Mouse (Mus musculus) left cerebral cortex, adult 11 months (tissue): Measurements from ENCODE around the gene Tnnc2.

Experiments used
- DNase-seq: peaks from one replicate; pipeline ENCODE4 v3.0.0; 2022; ENCODE audit warnings: low spot score

Tnnc2 gene

DNA sequence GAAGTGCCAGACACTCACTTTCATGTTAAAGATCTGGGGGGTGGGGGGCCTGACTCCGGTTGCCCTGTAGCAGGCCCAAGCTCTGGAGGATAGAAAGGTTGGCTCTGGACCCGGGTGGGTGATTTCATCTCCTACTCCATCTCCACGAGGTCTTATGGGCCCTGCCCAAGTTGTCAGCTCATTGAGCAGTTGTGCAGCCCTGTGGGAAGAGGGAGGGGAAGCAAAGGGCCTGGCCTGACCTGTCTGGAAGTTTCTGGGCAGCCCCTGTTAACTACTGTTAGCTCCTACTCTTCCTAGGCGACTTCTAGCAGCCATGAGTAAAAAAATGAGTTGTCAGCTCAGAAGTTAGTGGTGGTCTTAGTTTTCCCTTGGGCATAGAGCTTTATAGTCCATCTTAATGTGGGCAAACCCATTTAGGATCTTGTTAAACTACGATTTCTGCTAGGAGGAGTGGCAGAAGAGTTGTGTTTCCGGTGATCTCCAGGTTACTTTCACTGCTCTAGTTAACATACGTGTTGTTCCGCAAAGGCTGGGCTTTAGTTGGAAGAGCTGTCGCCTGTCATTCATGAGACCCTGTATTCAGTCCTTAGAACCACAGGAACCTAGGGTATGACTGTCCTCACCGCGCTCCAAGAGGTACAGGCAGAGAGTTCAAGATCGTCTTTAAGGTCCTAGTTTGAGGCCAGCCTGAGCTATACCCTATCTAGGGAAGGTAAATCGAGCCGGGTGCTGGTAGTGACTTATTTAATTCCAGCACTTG lies 6.4 kb downstream of the Tnnc2 start:
- no peak for DNase-seq

- no peak for DNase-seq
These were observed 8.6 kb downstream of the Tnnc2 start for GRCm38 (mm10) chr2:164771123-164771522.

DNA sequence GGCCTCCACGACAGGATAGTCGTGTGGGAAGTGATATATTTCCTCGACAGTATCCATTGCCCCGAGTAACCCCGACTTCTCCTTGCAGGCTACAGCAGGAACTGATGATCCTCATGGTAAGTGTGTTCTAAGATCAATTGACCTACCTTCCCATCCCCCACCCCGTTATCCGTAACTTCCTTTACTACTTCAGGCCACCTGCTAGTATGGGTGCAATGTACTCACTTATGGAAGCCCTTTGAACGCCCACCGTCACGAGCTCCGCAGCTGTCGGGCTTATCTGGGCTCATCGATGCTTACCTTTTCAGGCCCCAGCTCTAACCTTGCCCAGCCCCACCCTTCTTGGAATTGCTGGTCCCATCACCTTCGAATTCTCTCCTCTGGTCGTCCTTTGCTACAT lies 9.5 kb downstream of the Tnnc2 start:
- DNase-seq, result no peak

DNA sequence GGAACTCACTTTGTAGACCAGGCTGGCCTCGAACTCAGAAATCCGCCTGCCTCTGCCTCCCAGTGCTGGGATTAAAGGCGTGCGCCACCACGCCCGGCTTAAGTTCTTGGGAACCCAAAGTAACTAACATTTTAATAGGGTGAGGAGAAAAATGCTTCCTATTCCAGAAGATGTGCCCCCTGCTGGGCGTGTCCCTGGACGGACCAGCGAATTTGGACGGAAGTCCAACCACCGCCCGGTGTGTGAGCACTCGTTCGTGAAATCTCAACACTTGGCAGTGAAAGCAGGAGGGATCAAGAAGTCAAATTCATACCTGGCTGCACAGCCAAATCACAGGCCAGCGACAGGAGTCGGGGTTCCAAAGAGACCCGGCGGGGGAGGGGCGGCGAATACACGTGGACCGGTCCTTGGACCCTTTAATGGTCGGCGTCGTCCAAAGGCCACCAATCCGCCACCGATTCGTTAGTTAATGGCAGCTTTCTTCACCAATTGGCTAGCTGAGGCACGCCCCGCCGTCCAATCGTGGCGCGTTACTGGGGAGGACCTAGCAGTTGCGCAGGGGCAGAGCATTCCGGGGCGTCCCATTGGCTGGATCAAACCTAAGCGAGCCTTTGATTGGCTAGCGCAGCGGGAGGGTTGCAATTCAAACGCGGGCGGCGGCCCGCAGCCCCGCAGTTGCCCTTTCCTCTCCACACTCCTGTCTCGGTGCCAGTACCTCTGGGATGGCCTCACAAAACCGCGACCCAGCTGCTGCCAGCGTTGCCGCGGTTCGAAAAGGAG lies 10.3 kb downstream of the Tnnc2 start, which contains the start of gene Ube2c:
Ube2c (plus strand) TSS at position 641 of the 780 bp plus-strand sequence.
- peak; percentile 96 for DNase-seq

GRCm38 (mm10) chr2:164767812-164768540 lies 11.8 kb downstream of the Tnnc2 start:
- no peak for DNase-seq

DNA sequence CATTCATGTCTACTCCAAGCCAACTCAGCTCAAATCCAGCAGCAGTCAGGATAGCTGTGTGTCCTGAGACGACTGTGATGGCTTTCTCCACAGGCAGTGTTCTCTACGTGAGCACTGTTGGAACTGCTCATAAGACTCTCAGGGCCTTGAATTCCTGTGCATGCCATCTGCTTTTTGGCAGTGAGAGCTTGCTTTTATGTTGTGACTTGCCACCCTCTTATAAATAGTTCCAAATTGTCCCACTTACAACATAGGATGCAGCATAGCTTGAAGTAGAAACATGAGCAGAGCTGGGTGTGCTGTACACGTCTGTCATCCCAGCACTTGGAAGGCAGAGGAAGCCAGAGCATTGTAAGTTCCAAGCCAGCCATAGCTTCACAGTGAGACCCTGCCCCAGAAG lies 13.9 kb downstream of the Tnnc2 start:
- no peak for DNase-seq

- DNase-seq, result no peak
These were observed 17.2 kb downstream of the Tnnc2 start for GRCm38 (mm10) chr2:164762593-164762992.

DNA sequence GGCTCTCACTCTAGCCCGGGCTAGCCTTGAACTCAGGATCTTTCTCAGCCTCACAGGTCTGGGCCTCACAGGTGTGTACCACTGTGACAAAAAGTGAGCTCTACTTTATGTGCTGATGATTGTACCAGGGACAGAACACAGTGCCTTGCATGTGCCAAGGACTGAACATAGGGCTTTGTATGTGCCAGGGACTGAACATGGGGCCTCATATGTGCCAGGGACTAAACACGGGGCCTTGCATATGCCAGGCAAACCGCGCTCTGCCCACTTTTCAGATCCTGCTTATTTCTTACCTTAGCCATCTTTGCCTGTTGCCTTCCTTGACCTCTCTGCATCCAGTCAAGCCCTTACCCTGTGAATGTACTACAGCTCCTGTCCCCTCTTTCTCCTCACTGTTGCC lies 17.8 kb downstream of the Tnnc2 start:
- DNase-seq, result no peak

GRCm38 (mm10) chr2:164761502-164761901 lies 18.3 kb downstream of the Tnnc2 start:
- DNase-seq, result no peak

GRCm38 (mm10) chr2:164760059-164760833 lies 19.5 kb downstream of the Tnnc2 start:
- DNase-seq, result no peak

GRCm38 (mm10) chr2:164758692-164759091 lies 21.1 kb downstream of the Tnnc2 start:
- DNase-seq, result no peak

DNA sequence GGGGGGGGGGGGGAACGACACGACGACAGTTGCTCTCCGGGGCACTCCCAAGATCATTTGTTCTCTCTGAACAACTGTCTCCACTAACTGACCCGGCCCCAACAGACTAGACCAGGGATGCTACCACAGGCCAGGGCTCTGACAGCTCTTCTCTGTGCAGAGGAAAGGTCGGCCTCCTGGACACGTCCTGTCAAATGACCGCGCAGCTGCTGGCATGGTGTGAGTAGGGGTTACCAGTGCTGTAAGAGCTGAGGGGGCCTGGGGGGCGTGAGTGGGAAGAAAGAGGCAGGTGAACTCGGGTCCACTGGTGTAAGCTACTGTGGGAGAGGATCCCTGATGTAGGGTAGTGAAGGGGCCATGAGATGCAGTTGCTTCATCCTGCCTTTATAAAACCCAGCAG lies 21.9 kb downstream of the Tnnc2 start:
- DNase-seq, result no peak

DNA sequence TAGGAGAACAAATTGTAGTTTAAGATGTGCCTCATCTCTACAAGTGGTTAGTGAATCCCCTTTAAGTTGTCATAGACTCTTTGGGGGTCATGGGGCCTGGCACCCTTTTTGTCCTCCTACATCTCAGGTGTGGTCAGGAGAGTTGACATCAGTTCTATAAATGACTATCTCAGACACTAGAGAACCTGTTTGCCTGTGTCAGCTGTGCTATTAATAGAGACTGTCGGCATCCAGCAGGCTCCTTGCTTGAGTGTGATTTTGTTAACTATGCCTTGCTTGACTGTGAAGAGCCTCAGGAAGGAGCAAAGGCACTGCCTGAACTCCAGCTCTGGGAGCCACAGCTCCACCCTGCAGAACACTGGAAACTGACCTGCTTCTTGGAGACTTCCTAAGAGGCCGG lies 25.0 kb downstream of the Tnnc2 start:
- DNase-seq, result no peak

GRCm38 (mm10) chr2:164754105-164754504 lies 25.7 kb downstream of the Tnnc2 start:
- DNase-seq, result no peak

- no peak for DNase-seq
These were observed 27.3 kb downstream of the Tnnc2 start for GRCm38 (mm10) chr2:164752454-164752853.

- DNase-seq, result no peak
These were observed 30.8 kb downstream of the Tnnc2 start for GRCm38 (mm10) chr2:164748991-164749390.

GRCm38 (mm10) chr2:164748191-164748590 lies 31.6 kb downstream of the Tnnc2 start:
- no peak for DNase-seq

DNA sequence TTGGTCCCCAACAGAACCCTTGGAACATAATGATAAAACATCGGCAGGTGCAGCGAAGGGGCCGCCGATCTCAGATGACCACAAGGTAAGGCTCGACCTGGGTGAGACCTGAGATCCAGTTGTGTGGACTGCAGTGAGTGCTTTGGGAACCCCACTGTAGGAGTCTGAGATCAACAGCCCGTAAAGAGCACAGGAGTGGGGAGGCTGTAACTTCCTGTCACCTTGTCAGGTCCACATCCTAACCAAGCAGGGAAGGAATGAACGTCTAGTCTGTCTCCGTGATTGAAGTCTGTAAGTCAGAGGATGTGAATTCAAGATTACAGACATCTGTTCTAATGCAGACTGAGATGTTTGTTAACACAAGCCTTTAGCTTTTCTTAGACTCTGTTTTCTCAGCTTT lies 33.1 kb downstream of the Tnnc2 start:
- no peak for DNase-seq

DNA sequence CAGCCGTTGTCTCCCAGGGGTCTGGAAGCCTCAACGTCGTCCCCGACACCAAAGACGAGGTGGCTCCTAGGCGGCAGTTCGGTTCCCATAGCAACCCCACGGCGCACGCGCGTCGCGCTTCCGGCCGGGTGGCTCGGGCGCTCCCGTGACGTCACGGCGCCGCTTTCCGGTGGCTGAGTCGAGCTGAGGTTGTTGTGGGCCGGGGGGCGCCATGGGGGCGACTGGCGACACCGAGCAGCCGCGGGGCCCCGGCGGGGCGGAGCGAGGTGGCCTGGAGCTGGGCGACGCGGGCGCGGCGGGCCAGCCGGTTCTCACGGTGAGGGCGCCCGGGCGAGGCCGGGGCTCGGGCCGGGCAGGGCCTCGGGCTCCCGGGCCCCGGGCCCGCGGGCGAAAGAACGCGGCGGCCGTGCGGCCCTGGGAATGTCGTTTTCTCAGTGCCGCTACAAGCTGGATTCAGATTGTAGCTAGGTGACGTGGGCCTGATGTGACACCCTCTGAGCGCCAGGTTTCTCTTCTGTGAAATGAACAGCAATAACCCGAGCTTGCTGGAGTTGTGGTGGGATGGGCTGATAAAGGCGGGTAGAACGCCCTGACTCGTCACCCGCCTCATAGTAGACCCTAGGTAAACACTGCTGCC lies 33.8 kb downstream of the Tnnc2 start, which contains the start of the genes Wfdc3 and Dnttip1:
Wfdc3 (minus strand) TSS at position 89 of the 637 bp plus-strand sequence.
Dnttip1 (plus strand) TSS at position 141 of the 637 bp plus-strand sequence.
- peak; percentile 87 for DNase-seq

GRCm38 (mm10) chr2:164744987-164745386 lies 34.8 kb downstream of the Tnnc2 start:
- DNase-seq, result no peak

DNA sequence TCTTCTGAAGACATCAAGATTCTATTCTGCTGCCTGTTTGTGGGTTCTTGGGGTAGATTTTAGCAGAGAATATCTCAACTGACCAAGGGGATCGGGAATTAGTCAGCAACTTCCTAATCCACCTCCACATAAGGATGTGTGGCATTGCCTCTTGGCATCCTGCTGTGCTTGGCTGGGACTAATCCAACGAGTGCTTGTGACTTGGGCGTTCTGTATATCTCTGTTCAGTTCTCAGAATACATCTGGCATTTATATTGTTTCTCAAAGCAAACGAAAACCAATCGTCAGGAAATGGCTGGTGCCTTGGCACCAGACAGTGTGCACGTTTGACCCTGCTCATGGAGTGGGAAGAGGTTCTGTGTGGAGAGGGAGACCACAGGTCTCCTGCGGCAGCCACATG lies 39.9 kb downstream of the Tnnc2 start:
- no peak for DNase-seq
